Mouse (Mus musculus) kidney, adult 2 months (tissue): ENCODE data around the gene Tyw3. TPM values are rescaled to one million over a fixed set of nuclear protein-coding genes. Genes with fewer than 3 reads are reported as not detected.
A peak's percentile ranks its signal among the peaks of the same experiment; 100 is the strongest.
"Not testable (repeated sequence)": the region's sequence is repeated elsewhere in the genome, so short reads cannot be mapped to it uniquely, and the experiment has no call there.

Experiments
- DNase-seq: peaks from one replicate; pipeline ENCODE4 v3.0.0; 2021
- H3K27ac ChIP-seq: fragments of 200-500 bp; 2 replicates; pipeline ENCODE4 v1.5.1; 2012; ENCODE audit warnings: low read depth, low read length, control low read depth, inconsistent platforms; ENCODE audit not compliant: insufficient read depth
- H3K27me3 ChIP-seq: fragments of 200-500 bp; replicated peaks from 2 replicates; pipeline ENCODE4 v1.6.1; 2012; ENCODE audit warnings: mild to moderate bottlenecking, moderate library complexity, low read length, inconsistent platforms; ENCODE audit not compliant: control insufficient read depth, insufficient read depth
- H3K36me3 ChIP-seq: fragments of 200-500 bp; 2 replicates; pipeline ENCODE4 v1.6.1; 2012; ENCODE audit warnings: mild to moderate bottlenecking, moderate library complexity, low read length, inconsistent platforms; ENCODE audit not compliant: control insufficient read depth, insufficient read depth
- H3K4me1 ChIP-seq: fragments of 200-500 bp; 2 replicates; pipeline ENCODE4 v1.6.1; 2011; ENCODE audit warnings: low read length; ENCODE audit not compliant: control insufficient read depth, insufficient read depth
- H3K4me3 ChIP-seq: fragments of 200-500 bp; 2 replicates; pipeline ENCODE4 v1.5.1; 2011; ENCODE audit warnings: mild to moderate bottlenecking, low read depth, low read length, control low read depth; ENCODE audit not compliant: insufficient read depth
- CTCF ChIP-seq: fragments of 200-500 bp; conservative IDR thresholded peaks from 2 replicates; pipeline ENCODE4 v1.5.1; 2011; ENCODE audit warnings: low read depth, mild to moderate bottlenecking, control low read depth, low read length, moderate library complexity, mixed read lengths; ENCODE audit not compliant: insufficient read depth, insufficient read length
- POLR2A ChIP-seq: fragments of 200-500 bp; IDR thresholded peaks from one replicate; pipeline ENCODE4 v1.6.1; 2011; ENCODE audit warnings: low read depth, low read length, control low read depth
- WGBS: fragments of 180-500 bp; shearing (Covaris S2); methylation state at CpG from one replicate; pipeline ENCODE4 v1.1.7; 2018; 5-methylcytosine and 5-hydroxymethylcytosine counted together
- polyA plus RNA-seq: library from polyadenylated mRNA; depleted of rRNA; stranded (reverse); fragments of >200 nt; gene quantifications from 2 replicates; pipeline ENCODE4 v1.2.3, GENCODE M21; 2012; rRNA removed

Gene Tyw3
- 12.0 and 12.5 TPM in 2 replicates for polyA plus RNA-seq

DNA sequence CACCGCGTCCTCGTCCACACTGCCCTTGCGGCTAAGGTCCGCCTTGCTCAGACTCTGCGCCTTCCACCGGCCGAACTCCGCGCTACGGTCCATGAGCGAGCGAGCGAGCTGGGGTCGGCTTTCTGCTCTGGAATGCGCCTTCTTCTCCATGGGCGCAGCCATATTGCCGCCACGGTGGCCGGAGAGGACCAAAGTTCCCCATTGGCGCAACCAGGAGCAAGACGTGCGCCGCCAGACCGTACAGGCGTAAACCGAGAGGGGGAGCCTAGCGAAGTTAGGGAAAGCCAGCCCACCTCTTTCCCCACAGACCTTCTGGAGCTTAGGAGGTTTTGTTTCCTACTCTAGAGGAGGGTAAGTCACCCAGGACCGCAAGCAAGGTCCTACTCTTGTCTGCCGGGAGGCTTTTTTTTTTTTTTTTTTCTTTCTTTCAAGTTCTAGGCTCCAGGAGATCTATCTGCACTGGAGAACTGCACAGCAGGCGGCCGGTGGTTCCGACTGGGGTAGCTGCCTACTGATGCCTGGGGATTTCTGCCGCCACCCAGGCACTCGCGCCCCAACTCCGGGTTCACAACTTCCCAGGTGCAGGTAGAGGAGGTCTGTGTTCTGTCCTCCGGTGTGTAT, at the start of gene Tyw3:
Tyw3 (minus strand) TSS at position 171 of the 621 bp plus-strand sequence.
- peak; percentile 98 for DNase-seq
- Histone ChIP-seq H3K36me3 (no peaks in the 10 kb centered on the region), H3K4me1 (peaks cover 4% of the 10 kb centered on the region; the same call in 1 of the 2 replicates), H3K27ac (peak within 1 kb of the TSS; percentile 98), H3K4me3 (peak within 1 kb of the TSS; percentile 96), H3K27me3 (no peaks in the 10 kb centered on the region)
- under 1% methylated on average over 38 of the region's 38 CpGs for WGBS
- TF ChIP-seq POLR2A (peak; percentile 14), CTCF (peak; percentile 52)

DNA sequence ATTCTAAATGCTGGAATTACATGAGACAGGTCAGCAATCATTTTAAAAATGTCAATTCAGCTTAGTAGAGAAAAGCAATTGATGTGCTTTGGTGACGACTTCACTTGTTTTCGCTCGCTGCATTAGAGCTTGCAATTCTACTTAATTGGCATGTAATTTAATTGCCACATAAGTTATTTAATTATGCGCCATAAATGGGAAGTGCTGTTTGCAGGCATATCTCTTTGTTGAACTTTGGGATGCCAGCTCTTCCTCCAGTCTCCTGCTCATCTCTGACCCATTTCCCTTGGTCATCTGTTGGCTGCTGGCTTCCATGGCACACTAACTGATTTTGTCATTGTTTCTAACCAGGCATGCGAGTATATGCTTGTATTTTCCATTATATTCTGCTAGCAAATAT, 36.2 kb upstream of the Tyw3 start:
- Histone ChIP-seq H3K4me1 (no peaks in the 10 kb centered on the region), H3K27ac (no peak overlapping the region), H3K27me3 (no peaks in the 10 kb centered on the region), H3K4me3 (no peak overlapping the region), H3K36me3 (no peaks in the 10 kb centered on the region)
- DNase-seq: no peak
- TF ChIP-seq POLR2A (no peak), CTCF (no peak)
- 94% methylated on average over 5 of the region's 5 CpGs for WGBS

DNA sequence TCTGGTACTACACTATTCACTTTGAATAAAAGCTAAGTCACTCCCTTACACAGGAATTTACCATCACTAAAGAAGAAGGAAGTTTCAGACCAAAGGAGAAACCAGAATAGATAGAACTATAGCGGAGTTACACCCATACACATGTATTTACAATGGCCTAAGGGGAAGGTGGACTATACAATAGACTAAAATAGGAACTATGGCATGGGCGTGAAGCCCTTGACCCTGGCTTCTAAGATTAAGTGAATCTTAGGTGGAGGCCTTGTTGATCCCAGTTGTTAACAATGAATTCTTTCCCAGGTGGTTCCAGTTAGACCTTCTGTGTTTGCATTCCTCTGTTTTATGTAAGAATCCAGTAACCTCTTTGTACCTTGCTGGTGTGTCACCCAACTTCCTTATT, 34.4 kb upstream of the Tyw3 start:
- H3K27ac ChIP-seq, DNase-seq, H3K27me3 ChIP-seq, H3K36me3 ChIP-seq, H3K4me3 ChIP-seq, H3K4me1 ChIP-seq: not testable (repeated sequence)
- 90% methylated on average over 2 of the region's 2 CpGs for WGBS

DNA sequence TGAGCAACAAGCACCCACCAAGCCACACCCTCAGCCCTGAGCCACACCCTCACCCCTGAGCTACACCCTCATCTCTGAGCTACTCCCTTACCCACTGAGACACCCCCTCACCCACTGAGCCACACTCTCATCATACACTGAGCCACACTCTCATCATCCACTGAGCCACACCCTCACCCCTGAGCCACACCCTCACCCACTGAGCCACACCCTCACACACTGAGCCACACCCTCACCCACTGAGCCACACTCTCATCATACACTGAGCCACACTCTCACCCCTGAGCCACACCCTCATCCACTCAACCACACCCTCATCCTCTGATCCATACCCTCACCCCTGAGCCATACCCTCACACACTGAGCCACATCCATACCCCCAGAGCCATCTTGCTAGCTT, 31.4 kb upstream of the Tyw3 start:
- TF ChIP-seq POLR2A (no peak), CTCF (no peak)
- Histone ChIP-seq H3K27ac (no peak overlapping the region), H3K36me3 (no peaks in the 10 kb centered on the region; the same call in 1 of the 2 replicates), H3K4me1 (no peaks in the 10 kb centered on the region), H3K27me3 (no peaks in the 10 kb centered on the region), H3K4me3 (no peak overlapping the region)
- DNase-seq: no peak

DNA sequence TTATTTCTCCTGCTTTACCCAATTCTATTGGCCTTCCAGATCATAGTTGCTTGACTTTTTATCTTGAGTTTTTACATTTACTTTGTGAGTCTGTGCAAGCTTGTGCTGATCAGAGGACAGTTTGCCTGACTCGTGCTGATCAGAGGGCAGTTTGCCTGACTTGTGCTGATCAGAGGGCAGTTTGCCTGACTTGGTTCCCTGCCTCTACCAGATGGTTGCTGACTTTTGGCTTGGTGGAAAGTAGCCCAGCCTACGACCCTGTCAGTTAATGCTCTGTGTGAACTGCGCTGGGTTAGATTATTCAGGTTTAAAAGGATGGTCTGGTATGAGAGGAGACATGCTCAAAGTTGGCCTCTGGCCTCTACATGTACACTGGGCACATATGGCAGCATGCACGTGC, 19.2 kb upstream of the Tyw3 start:
- H3K36me3 ChIP-seq: no peaks in the 10 kb centered on the region; the same call in none of the 2 replicates
- H3K4me3 ChIP-seq: no peak overlapping the region
- H3K27ac ChIP-seq: no peak overlapping the region
- WGBS: 73% methylated on average over 4 of the region's 4 CpGs
- no peaks in the 10 kb centered on the region for H3K4me1 ChIP-seq
- TF ChIP-seq CTCF: no peak
- no peak for TF ChIP-seq POLR2A
- DNase-seq: no peak
- H3K27me3 ChIP-seq: no peaks in the 10 kb centered on the region

DNA sequence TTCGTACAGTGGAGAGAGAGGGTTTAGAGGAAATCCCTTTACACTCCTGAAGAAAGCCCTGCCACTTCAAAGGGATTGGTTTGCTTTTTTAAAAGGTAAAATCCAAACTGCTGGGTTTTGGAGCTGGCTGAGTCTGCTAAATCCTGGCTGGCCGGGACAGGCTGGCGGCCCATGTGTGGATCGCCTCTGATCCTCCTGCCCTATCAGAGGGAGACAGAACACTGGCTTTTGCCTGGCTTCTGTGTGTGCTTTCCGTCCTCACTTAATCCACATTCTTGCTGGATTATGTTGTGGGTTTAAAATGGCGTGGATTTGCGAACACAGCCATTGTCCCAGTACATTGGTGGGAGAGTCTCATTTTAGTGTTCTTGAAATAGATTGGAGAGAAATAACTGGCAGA, 18.4 kb upstream of the Tyw3 start:
- no peak for TF ChIP-seq POLR2A
- TF ChIP-seq CTCF: no peak
- Histone ChIP-seq H3K4me3 (no peak overlapping the region), H3K4me1 (no peaks in the 10 kb centered on the region), H3K27ac (no peak overlapping the region), H3K27me3 (no peaks in the 10 kb centered on the region), H3K36me3 (no peaks in the 10 kb centered on the region; the same call in none of the 2 replicates)
- DNase-seq: no peak
- WGBS: 94% methylated on average over 7 of the region's 7 CpGs

DNA sequence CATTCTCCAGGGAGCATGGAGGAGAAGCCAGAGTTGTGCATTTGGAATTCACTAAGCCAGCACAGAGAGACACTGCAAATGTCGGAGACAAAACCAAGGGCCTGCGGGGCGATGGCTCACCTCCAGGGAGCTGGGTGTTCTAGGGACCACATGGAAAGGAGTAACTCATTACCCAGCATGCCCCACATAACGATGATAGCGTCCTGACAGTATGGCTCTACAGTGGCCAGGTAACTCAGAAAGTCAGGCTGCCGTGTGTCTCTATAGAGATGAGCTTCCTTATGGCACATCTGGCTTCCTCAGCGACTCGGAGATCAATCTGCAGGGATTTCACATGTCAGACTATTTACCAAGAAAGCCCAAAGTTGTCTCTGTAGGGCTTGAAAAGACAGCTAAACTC, 17.9 kb upstream of the Tyw3 start:
- no peak overlapping the region for H3K4me3 ChIP-seq
- H3K27ac ChIP-seq: no peak overlapping the region
- no peaks in the 10 kb centered on the region; the same call in none of the 2 replicates for H3K36me3 ChIP-seq
- no peak for DNase-seq
- no peaks in the 10 kb centered on the region for H3K4me1 ChIP-seq
- WGBS: 94% methylated on average over 8 of the region's 8 CpGs
- TF ChIP-seq POLR2A: no peak
- TF ChIP-seq CTCF: no peak
- H3K27me3 ChIP-seq: no peaks in the 10 kb centered on the region

DNA sequence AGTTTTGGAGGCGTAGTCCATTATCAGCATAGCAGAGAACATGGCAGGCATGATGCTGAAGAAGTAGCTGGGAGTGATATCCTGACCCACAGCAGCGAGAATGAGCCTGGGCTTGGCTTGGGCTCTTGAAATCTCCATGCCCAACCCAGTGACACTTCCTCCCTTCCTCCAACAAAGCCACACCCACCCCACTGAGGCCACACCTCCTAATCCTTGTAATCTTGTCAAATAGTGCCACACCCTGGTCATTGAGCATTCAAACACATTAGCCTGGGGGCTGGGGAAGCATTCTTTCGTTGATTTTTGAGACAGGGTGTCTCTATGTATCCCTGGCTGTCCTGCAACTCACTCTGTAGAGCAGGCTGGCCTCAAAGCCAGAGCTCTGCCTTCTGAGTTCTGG, 15.0 kb upstream of the Tyw3 start:
- peak; percentile 42 for TF ChIP-seq CTCF
- no peak for TF ChIP-seq POLR2A
- H3K4me3 ChIP-seq: no peak overlapping the region
- H3K4me1 ChIP-seq: peaks cover 2% of the 10 kb centered on the region; the same call in 1 of the 2 replicates
- DNase-seq: peak; percentile 62
- peaks cover 11% of the 10 kb centered on the region for H3K36me3 ChIP-seq
- WGBS: 75% methylated on average over 3 of the region's 3 CpGs
- no peak overlapping the region for H3K27ac ChIP-seq
- no peaks in the 10 kb centered on the region for H3K27me3 ChIP-seq
